Mouse (Mus musculus): ENCODE results near the gene Cd200r4.
"Not testable (repeated sequence)": the region's sequence is repeated elsewhere in the genome, so short reads cannot be mapped to it uniquely, and the experiment has no call there.

Gene Cd200r4

DNA sequence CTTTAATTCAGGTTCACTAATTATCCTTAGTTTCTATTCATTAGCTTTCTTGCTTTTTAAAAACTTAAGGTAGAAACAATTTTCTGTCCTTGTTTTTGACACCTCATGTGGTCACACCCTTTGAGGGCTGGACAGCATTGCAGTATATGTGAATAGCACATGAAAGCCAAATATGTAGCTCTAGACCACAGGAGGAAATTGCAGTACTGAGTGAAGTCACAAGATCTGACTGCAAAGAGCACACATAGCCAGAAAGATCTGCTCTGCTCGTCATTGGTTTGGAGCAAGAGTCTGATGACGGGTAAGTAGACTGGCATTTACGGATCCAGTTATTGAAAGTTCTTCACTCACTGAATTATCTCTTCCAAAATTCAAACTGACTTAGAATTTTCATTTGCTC, at the start of gene Cd200r4:
Cd200r4 (plus strand) TSS at position 190 of the 400 bp plus-strand sequence.
- no peak for DNase-seq

- no peak for DNase-seq
Observed at GRCm38 (mm10) chr16:44761811-44762210, 49.7 kb upstream of the Cd200r4 start.

DNA sequence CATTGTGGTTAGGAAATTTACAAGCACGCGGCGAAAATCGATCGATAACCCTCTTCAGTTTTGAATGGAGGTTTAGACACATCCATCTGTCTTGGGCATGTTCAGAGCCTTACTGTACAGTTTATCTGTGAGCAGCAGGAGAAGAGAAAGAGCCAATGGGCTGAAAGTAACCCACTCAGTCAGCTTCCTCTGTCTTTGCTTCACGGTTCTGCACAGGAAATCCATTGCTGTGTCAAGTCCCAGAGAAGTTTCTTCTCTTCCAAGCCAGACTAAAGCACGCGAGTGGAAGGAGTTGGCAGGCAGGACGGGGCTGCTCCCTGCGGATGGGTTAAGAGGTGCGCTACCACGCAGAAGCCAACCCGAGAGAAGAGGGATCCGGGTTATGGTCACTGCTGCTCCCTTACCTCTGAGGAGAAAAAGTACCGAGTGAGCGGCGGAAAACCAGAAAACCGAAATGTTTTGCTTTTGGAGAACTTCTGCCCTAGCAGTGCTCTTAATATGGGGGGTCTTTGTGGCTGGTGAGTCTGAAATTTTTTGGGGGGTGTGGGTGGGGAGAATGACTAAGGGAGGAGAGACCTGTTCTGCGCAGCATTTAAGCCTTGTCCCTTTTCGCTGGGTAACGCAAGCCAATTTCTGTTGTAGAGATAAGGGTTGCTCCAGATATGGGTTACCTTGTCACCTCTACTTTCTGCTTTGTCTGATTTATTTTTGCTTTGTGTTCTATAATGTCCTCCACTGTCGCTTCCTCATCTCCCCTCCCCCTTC, 45.8 kb upstream of the Cd200r4 start, which contains the start of gene Cd200r1:
Cd200r1 (plus strand) TSS at position 182 of the 765 bp plus-strand sequence.
- no peak for DNase-seq

GRCm38 (mm10) chr16:44766320-44766892, 45.1 kb upstream of the Cd200r4 start:
- DNase-seq: no peak

DNA sequence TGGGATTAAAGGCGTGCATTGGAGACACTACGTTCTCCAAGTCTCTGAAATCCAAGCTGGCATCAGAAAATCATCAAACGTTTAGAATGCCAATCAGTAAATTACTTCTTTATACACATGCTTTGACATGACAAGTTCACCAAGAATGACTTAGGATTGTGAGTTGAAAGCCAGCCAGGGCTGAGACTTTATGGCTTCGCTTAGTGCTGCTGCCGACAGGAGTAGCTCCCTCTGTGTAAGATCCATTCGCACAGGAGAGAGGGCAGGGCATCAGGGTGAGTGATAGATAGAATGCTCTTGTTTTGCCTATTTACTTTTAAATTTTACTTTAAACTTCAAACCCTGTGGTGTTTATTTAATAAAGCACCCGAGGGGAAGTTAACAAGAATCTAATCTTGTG, 44.0 kb upstream of the Cd200r4 start:
- no peak for DNase-seq

DNA sequence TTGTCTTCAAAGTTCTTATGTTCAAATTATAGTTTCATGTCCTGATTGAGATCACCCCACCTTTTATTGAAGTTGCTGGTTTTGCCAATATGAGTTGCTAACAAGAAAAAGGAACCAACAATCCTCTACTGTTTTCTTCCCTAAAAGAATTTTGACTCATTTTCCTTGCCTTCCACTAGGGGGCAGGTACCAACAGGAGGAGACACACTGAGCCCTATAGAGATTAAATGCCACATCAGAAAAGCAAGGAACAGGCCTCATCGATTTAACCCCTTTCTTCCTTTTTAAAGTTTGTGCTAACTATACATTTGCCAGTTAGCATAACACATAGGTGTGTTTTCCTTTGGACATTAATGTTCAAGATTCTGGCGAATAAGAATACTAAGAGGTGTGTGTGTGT, 43.6 kb upstream of the Cd200r4 start:
- DNase-seq: no peak

DNA sequence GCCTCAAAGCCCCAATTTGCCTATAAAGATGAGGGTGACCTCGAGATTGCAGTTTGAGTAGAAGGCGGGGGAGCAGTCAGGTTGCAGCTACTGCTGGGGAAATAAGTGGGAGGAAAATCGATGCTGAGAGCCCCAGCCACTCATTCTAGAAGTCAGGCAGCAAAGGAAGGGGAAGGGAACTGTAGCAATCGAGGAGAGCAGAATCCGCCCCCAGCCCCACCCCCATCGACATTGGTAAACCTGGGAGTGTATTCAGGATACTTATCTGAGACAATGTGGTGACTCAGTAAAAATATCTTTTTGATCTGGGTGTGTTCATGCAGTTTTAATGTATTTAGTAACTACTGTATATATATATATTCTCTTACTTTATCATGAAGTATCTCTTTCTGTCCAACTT, 39.0 kb upstream of the Cd200r4 start:
- DNase-seq: no peak

DNA sequence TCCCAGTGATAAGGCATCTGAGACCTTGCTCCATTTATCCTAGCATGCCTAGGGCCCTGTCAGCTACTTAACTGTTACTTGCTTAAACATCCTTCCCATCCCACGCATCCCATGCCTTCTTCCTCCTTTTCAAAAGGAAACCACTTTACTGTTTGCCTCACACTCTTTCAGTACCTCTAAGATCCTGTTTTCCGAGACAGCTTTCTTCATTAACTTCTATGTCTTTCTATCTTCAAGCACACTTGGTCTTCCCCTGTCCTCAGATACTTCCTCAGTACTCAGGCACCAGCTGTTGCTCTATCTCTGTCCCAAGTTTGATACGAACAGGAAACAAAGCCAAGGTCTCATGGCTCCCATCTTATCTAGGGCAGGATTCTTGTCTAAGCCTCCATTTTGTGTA, 37.9 kb upstream of the Cd200r4 start:
- no peak for DNase-seq

- no peak for DNase-seq
Observed at GRCm38 (mm10) chr16:44774201-44774600, 37.3 kb upstream of the Cd200r4 start.

DNA sequence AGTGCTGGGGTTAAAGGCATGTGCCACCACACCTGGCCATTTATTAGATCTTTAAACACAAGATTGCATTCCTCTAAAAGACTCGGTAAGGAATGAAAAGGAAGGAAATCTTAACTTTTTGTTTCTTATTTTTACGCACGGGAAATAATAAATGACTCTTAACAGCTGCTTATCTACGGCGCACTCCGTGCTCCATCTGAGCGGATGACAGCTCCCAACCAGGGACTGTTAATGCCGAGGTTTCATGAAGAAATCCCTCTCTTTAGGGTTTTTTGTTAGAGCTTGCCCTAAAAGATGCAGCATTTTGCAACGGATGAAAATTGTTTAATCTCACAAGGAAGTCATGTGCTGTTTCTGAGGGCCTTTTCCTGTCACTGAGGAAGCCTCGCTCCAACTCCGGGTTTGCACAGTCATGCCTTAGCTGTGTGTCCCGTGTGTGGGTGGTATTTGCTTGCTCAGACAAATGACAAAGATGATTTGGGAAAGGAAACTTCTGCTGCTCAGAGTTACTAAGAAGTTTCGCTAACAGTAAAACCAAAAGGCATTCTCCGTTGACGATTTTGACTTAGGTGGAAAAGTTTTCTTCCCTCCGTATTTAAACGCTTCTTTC, 32.9 kb upstream of the Cd200r4 start:
- DNase-seq: no peak

DNA sequence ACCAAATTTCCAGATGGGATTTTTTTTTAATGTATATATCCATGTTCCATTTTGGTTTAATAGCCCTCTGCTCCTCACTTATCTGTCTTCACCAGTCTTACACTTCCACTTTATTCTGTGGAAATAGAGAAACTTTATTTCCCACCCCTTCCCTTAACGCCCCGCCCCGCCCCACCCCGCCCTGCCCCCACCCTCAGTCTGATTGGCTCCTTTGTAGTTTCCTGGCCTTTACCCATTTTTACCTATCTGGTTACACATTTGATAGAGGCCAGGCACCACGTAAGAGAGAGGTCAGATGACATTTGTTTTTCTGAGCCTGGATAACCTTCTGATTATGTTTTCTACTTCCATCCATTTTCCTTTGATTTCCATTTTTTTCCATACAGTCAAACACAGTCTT, 32.0 kb upstream of the Cd200r4 start:
- no peak for DNase-seq

- no peak for DNase-seq
Observed at GRCm38 (mm10) chr16:44780751-44781150, 30.8 kb upstream of the Cd200r4 start.

DNA sequence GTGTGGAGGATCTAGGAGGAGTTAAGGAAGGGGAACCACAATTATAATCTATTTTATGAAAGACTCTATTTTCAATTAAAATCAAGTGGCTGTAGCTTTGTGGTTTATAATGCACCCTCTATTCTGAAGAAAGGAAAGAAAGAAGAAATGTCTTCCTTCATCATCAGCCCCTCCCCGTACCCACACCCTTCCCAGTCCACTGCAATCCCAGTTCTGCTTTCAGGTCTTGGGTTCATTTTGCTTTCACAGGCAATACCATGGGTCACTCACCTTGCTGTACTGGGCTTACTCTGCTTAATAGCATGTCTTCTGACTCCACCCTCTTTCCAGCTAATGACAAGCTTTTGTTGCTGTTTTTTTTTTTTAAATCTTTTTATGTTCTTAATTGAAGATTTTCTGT, 24.6 kb upstream of the Cd200r4 start:
- DNase-seq: no peak

DNA sequence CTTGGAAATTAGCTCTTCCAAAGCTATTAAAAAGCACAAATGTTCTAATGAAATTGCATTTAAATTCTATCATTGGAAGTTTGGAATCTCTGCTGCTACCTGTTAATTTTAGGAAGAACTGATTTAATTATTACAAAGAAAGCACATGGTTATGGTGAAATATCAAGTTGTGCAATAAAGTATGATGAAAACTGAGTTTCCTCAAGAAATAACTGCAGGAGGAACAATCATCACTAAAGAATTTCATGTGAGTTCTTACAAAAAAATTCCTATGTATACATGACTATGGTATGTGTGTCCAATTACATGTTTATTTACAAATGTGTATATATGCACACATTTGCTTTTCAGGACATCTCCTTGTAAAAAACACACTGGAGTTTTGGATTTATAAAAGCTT, 17.1 kb upstream of the Cd200r4 start:
- DNase-seq: no peak

GRCm38 (mm10) chr16:44805976-44806375, 5.6 kb upstream of the Cd200r4 start:
- no peak for DNase-seq

- not testable (repeated sequence) for DNase-seq
Observed at GRCm38 (mm10) chr16:44810223-44810622, 1.3 kb upstream of the Cd200r4 start.

- DNase-seq: no peak
Observed at GRCm38 (mm10) chr16:44812468-44813065, 1.0 kb downstream of the Cd200r4 start.

DNA sequence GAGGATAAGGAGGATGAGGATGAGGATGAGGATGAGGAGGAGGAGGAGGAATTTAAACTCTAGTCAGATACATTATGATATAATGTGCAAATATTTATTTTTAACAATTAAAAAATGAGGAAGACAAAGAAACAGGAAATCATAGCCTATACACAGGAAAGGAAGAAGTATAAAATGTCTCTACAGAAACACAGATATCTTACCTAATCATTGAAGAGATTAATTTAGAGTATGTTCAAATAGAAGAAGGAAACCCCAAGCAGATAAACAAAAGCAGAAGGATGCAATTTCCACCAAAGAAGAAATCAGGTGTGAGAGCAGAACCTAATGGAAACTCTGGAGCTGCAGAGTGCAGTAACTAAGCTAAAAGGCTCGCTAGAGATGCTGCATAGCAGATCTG, 6.5 kb downstream of the Cd200r4 start:
- DNase-seq: no peak

- DNase-seq: no peak
Observed at GRCm38 (mm10) chr16:44820545-44820944, 9.0 kb downstream of the Cd200r4 start.

GRCm38 (mm10) chr16:44832286-44832685, 20.8 kb downstream of the Cd200r4 start:
- no peak for DNase-seq

DNA sequence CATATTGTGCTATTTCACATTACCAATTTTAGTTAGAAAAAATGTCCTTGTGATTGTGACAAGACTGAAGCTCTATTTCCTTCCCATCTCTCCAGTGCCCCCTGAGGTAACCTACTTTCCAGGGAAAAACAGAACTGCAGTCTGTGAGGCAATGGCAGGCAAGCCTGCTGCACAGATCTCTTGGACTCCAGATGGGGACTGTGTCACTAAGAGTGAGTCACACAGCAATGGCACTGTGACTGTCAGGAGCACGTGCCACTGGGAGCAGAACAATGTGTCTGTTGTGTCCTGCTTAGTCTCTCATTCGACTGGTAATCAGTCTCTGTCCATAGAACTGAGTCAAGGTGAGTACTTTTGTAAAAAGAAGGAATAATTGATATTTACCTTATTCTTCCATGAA, 21.7 kb downstream of the Cd200r4 start:
- DNase-seq: not testable (repeated sequence)

DNA sequence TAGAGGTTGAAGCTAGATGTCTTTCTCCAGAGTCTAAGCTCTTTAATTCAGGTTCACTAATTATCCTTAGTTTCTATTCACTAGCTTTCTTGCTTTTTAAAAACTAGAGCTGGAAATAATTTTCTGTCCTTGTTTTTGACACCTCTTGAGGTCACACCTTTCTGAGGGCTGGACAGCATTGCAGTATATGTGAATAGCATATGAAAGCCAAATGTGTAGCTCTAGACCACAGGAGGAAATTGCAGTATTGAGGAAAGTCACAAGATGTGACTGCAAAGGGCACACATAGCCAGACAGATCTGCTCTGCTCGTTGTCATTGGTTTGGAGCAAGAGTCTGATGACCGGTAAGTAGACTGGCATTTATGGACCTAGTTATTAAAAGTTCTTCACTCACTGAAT, 55.3 kb downstream of the Cd200r4 start, which contains the start of gene Cd200r2:
Cd200r2 (plus strand) TSS at position 301 of the 400 bp plus-strand sequence.
- no peak for DNase-seq

DNA sequence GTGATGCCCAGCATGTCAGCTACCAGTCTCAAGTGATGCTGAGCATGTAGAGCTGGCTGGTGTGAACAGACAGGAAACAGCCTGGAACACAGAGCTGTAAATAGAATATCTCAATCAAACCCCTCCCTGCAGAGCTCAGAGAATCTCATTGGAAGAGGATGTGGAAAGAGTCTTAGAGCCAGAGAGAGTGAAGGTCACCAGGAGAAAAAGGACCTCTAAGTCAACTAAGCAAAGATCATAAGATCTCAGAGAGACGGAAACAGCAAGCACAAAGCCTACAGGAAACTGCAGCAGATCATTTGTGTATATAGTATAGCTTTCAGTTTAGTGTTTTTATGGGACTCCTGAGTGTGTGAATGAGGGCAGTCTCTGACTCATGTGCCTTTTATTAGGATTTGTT, 63.6 kb downstream of the Cd200r4 start:
- DNase-seq: no peak

GRCm38 (mm10) chr16:44876625-44877024, 65.1 kb downstream of the Cd200r4 start:
- DNase-seq: no peak

Data from cerebellum, adult 11-12 months (tissue).